Mouse (Mus musculus): ENCODE data around the gene Neurog2.

- TF ChIP-seq CTCF (IDR thresholded peaks at IDR 0.05; ENCODE audit: control insufficient read depth, insufficient read depth, insufficient replicate concordance, low read depth, low read length) (no peak), POLR2A (IDR thresholded peaks at IDR 0.05; ENCODE audit: control insufficient read depth, low read depth, low read length) (no peak)
These were observed 6.4 kb upstream of the Neurog2 start for GRCm38 (mm10) chr3:127626524-127626923.

Data from testis, adult 2 months (tissue).